Mouse (Mus musculus): Measurements from ENCODE around the gene Fancc.

Fancc gene

GRCm38 (mm10) chr13:63421225-63421624 is 75.9 kb downstream of the Fancc start:
- DNase-seq (ENCODE audit: low spot score) = no peak

- DNase-seq (ENCODE audit: low spot score) = no peak
Observed at GRCm38 (mm10) chr13:63418148-63418547, 78.9 kb downstream of the Fancc start.

- no peak for DNase-seq (ENCODE audit: low spot score)
Observed at GRCm38 (mm10) chr13:63416824-63417223, 80.3 kb downstream of the Fancc start.

GRCm38 (mm10) chr13:63412662-63413061 is 84.4 kb downstream of the Fancc start:
- DNase-seq (ENCODE audit: low spot score) = no peak

- DNase-seq (ENCODE audit: low spot score) = no peak
Observed at GRCm38 (mm10) chr13:63411310-63412022, 85.6 kb downstream of the Fancc start.

GRCm38 (mm10) chr13:63410578-63411298 is 86.3 kb downstream of the Fancc start:
- no peak for DNase-seq (ENCODE audit: low spot score)

GRCm38 (mm10) chr13:63405151-63405550 is 91.9 kb downstream of the Fancc start:
- no peak for DNase-seq (ENCODE audit: low spot score)

- no peak for DNase-seq (ENCODE audit: low spot score)
Observed at GRCm38 (mm10) chr13:63404657-63405056, 92.4 kb downstream of the Fancc start.

- DNase-seq (ENCODE audit: low spot score) = no peak
Observed at GRCm38 (mm10) chr13:63402823-63403222, 94.3 kb downstream of the Fancc start.

GRCm38 (mm10) chr13:63400069-63400468 is 97.0 kb downstream of the Fancc start:
- DNase-seq (ENCODE audit: low spot score) = no peak

GRCm38 (mm10) chr13:63397420-63397819 is 99.7 kb downstream of the Fancc start:
- DNase-seq (ENCODE audit: low spot score) = no peak

GRCm38 (mm10) chr13:63394304-63395063 is 102.6 kb downstream of the Fancc start:
- no peak for DNase-seq (ENCODE audit: low spot score)

- no peak for DNase-seq (ENCODE audit: low spot score)
Observed at GRCm38 (mm10) chr13:63385234-63385633, 111.8 kb downstream of the Fancc start.

- no peak for DNase-seq (ENCODE audit: low spot score)
Observed at GRCm38 (mm10) chr13:63384775-63385174, 112.3 kb downstream of the Fancc start.

GRCm38 (mm10) chr13:63382206-63382605 is 114.9 kb downstream of the Fancc start:
- DNase-seq (ENCODE audit: low spot score) = no peak

GRCm38 (mm10) chr13:63373460-63374166 is 123.5 kb downstream of the Fancc start:
- no peak for DNase-seq (ENCODE audit: low spot score)

- DNase-seq (ENCODE audit: low spot score) = no peak
Observed at GRCm38 (mm10) chr13:63361755-63362154, 135.3 kb downstream of the Fancc start.

GRCm38 (mm10) chr13:63360111-63360885 is 136.8 kb downstream of the Fancc start:
- peak; percentile 23 for DNase-seq (ENCODE audit: low spot score)

- DNase-seq (ENCODE audit: low spot score) = no peak
Observed at GRCm38 (mm10) chr13:63359393-63359792, 137.7 kb downstream of the Fancc start.

- DNase-seq (ENCODE audit: low spot score) = peak; percentile 80
Observed at GRCm38 (mm10) chr13:63356558-63356957, 140.5 kb downstream of the Fancc start.

- DNase-seq (ENCODE audit: low spot score) = no peak
Observed at GRCm38 (mm10) chr13:63356101-63356500, 141.0 kb downstream of the Fancc start.
